Mouse (Mus musculus): ENCODE measurements around the gene 2610528J11Rik.
"Not testable (repeated sequence)": the region's sequence is repeated elsewhere in the genome, so short reads cannot be mapped to it uniquely, and the experiment has no call there.

2610528J11Rik gene

GRCm38 (mm10) chr4:118542510-118543157 is 15.8 kb downstream of the 2610528J11Rik start:
- in situ Hi-C loops (cut with MboI) = no loop called here

- in situ Hi-C loops (cut with MboI) = no loop called here
Observed at GRCm38 (mm10) chr4:118543158-118543530, 16.3 kb downstream of the 2610528J11Rik start.

- in situ Hi-C loops (cut with MboI) = no loop called here
Observed at GRCm38 (mm10) chr4:118543592-118544260, 16.9 kb downstream of the 2610528J11Rik start, which contains the start of gene Tmem125. Tmem125 (minus strand) TSS chr4:118544044.

GRCm38 (mm10) chr4:118544441-118545127 is 17.8 kb downstream of the 2610528J11Rik start:
- in situ Hi-C loops (cut with MboI) = no loop called here

- in situ Hi-C loops (cut with MboI) = not testable (repeated sequence)
Observed at GRCm38 (mm10) chr4:118547424-118548129, 20.8 kb downstream of the 2610528J11Rik start.

GRCm38 (mm10) chr4:118548130-118548480 is 21.3 kb downstream of the 2610528J11Rik start:
- in situ Hi-C loops (cut with MboI) = not testable (repeated sequence)

- in situ Hi-C loops (cut with MboI) = no loop called here
Observed at GRCm38 (mm10) chr4:118553039-118553649, 26.3 kb downstream of the 2610528J11Rik start.

GRCm38 (mm10) chr4:118564062-118564925 is 37.5 kb downstream of the 2610528J11Rik start:
- in situ Hi-C loops (cut with MboI) = no loop called here

- in situ Hi-C loops (cut with MboI) = no loop called here
Observed at GRCm38 (mm10) chr4:118564926-118565279, 38.1 kb downstream of the 2610528J11Rik start.

GRCm38 (mm10) chr4:118566161-118566676 is 39.4 kb downstream of the 2610528J11Rik start:
- in situ Hi-C loops (cut with MboI) = no loop called here

GRCm38 (mm10) chr4:118568709-118569108 is 41.9 kb downstream of the 2610528J11Rik start:
- in situ Hi-C loops (cut with MboI) = no loop called here

GRCm38 (mm10) chr4:118569320-118569719 is 42.5 kb downstream of the 2610528J11Rik start:
- in situ Hi-C loops (cut with MboI) = no loop called here

- in situ Hi-C loops (cut with MboI) = no loop called here
Observed at GRCm38 (mm10) chr4:118571441-118571840, 44.6 kb downstream of the 2610528J11Rik start.

- in situ Hi-C loops (cut with MboI) = no loop called here
Observed at GRCm38 (mm10) chr4:118576097-118576496, 49.3 kb downstream of the 2610528J11Rik start.

GRCm38 (mm10) chr4:118579313-118579712 is 52.5 kb downstream of the 2610528J11Rik start:
- in situ Hi-C loops (cut with MboI) = no loop called here
